Mouse (Mus musculus) olfactory bulb, adult 2 months (tissue): ENCODE measurements around the gene 1700014D04Rik.

Experiments used
- CTCF ChIP-seq: fragments of 200-500 bp; IDR thresholded peaks from 2 replicates; pipeline ENCODE4 v1.5.1; 2012; ENCODE audit warnings: low read depth, mild to moderate bottlenecking, low read length, moderate library complexity; ENCODE audit not compliant: insufficient read depth
- POLR2A ChIP-seq: fragments of 200-500 bp; IDR thresholded peaks from 2 replicates; pipeline ENCODE4 v1.6.1; 2012; ENCODE audit warnings: mild to moderate bottlenecking, low read depth, low read length, moderate library complexity; ENCODE audit not compliant: insufficient read depth

DNA sequence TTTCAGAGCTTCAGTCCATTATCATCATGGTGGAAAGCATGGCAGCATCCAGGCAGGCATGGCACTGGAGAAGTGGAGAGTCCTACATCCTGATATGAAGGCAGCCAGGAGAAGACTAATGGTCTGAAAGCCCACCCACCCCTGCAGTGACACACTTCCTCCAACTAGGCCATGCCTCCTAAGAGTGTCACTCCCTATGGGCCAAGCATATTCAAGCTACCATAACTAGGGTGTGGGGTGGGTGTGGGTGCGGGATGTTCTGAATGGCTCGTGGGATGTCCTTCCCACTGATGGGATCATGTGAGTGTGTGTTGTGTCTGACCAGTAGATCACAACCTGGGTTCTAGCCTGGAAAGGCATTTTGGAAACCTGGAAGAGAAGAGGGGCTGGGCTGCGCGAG lies 12.6 kb downstream of the 1700014D04Rik start:
- TF ChIP-seq CTCF (no peak), POLR2A (no peak)
